Mouse (Mus musculus): Measurements from ENCODE around the gene Ear2. TPM values are rescaled to one million over a fixed set of nuclear protein-coding genes. Genes with fewer than 3 reads are reported as not detected.

Ear2 gene
- polyA plus RNA-seq, 1 experiment from 2014 or later = not detected

Other genes starting within 250 kb of the Ear2 start
- gene Ear1, start 227.1 kb upstream of the Ear2 start, polyA plus RNA-seq (2016; fragmentation: Nextera tagmentation; extraction: Ambion mirVana) = not detected in 2 replicates
- not detected in 2 replicates for gene Ear10, start 179.1 kb upstream of the Ear2 start, polyA plus RNA-seq (2016; fragmentation: Nextera tagmentation; extraction: Ambion mirVana)
- gene Gm8113, start 177.3 kb upstream of the Ear2 start, polyA plus RNA-seq (2016; fragmentation: Nextera tagmentation; extraction: Ambion mirVana) = 7.6 and 8.7 TPM in 2 replicates
- not detected in 2 replicates for gene Ang5, start 145.6 kb upstream of the Ear2 start, polyA plus RNA-seq (2016; fragmentation: Nextera tagmentation; extraction: Ambion mirVana)
- not detected in 2 replicates for gene Ang6, start 100.4 kb upstream of the Ear2 start, polyA plus RNA-seq (2016; fragmentation: Nextera tagmentation; extraction: Ambion mirVana)
- gene Gm3327, start 21.2 kb downstream of the Ear2 start, polyA plus RNA-seq (2016; fragmentation: Nextera tagmentation; extraction: Ambion mirVana) = not detected in 2 replicates
- not detected in 2 replicates for gene Gm8212, start 95.0 kb downstream of the Ear2 start, polyA plus RNA-seq (2016; fragmentation: Nextera tagmentation; extraction: Ambion mirVana)
- not detected in 2 replicates for gene 4930503E14Rik, start 110.6 kb downstream of the Ear2 start, polyA plus RNA-seq (2016; fragmentation: Nextera tagmentation; extraction: Ambion mirVana)
- gene Gm8220, start 182.9 kb downstream of the Ear2 start, polyA plus RNA-seq (2016; fragmentation: Nextera tagmentation; extraction: Ambion mirVana) = not detected in 2 replicates
- gene Gm5930, start 235.9 kb downstream of the Ear2 start, polyA plus RNA-seq (2016; fragmentation: Nextera tagmentation; extraction: Ambion mirVana) = not detected in 2 replicates

Measured in embryonic facial prominence, embryonic 10.5 days (tissue).